Comparison of ENCODE assay signal across 19 mouse cellular contexts in the genomic region with DNA sequence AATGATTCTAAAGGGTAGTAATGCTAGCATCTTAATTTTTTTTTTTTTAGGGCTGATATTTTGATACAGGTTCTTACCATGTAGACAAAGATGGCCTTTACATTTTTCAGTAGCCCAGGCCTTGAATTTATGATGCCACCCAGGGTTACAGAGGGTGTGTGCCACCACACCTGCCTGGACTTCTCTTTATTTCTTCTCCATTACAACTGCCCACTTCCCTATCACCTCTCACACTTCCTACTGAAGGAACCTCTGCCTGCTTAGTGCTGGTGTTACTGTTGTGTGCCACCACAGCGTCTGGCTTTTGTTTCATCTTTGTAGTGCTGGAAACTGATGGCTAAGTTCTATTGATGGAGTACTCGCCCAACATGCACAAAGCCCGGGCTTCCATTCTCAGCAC. TPM values are rescaled to one million over a fixed set of nuclear protein-coding genes. Genes with fewer than 3 reads are reported as not detected.
"Had no signal": no experiment of that assay in that cellular context is flagged by ENCODE, and none has a peak within 500 bp of the region (broad histone marks: within the 10 kb centered on the region; RNA-seq: fewer than 3 reads in every experiment).

No protein-coding gene starts in this region.

- H3K27me3 ChIP-seq: midbrain, embryonic 13.5 days; neural tube, embryonic 12.5 days had no signal

- H3K9me3 ChIP-seq: midbrain, embryonic 10.5 days; midbrain, embryonic 13.5 days; neural tube, embryonic 12.5 days had no signal

- ATAC-seq: midbrain, embryonic 13.5 days; midbrain, embryonic 16.5 days had no signal

- H3K36me3 ChIP-seq: midbrain, embryonic 10.5 days; midbrain, embryonic 13.5 days; neural tube, embryonic 12.5 days had no signal

- DNase-seq: lung, adult 18-20 months; lung, embryonic 14.5 days; lung, postnatal 10 days; lung, postnatal 4 days; right cerebral cortex, postnatal 14 days; thymus, adult 18-20 months; thymus, postnatal 14 days; thymus, postnatal 36 days had no signal

- H3K9ac ChIP-seq: liver, embryonic 14.5 days; lung, embryonic 14.5 days; midbrain, embryonic 13.5 days; neural tube, embryonic 12.5 days had no signal

- H3K4me3 ChIP-seq: midbrain, embryonic 10.5 days; midbrain, embryonic 13.5 days; neural tube, embryonic 12.5 days had no signal

- H3K4me2 ChIP-seq: lung, embryonic 14.5 days; midbrain, embryonic 13.5 days; neural tube, embryonic 12.5 days had no signal

- H3K4me1 ChIP-seq: midbrain, embryonic 13.5 days; neural tube, embryonic 12.5 days had no signal

- H3K27ac ChIP-seq: liver, embryonic 14.5 days; midbrain, embryonic 10.5 days; midbrain, embryonic 13.5 days; neural tube, embryonic 12.5 days had no signal

RNA-seq across cellular contexts. Expression of a gene that starts 6.5 kb away (rescaled TPM):
- total RNA-seq: megakaryocyte-erythroid progenitor cell, adult 5-6 weeks had no signal
- polyA plus RNA-seq: lung, embryonic 16.5 days; midbrain, embryonic 13.5 days; neural tube, embryonic 12.5 days; stomach, embryonic 14.5 days; thymus, postnatal 0 days had no signal

RNA-seq across cellular contexts. Expression of a gene that starts 9.5 kb away (rescaled TPM):
- total RNA-seq: megakaryocyte-erythroid progenitor cell, adult 5-6 weeks; neutrophil, adult 5-6 weeks had no signal
- polyA plus RNA-seq: lung, embryonic 14.5 days; lung, embryonic 16.5 days; midbrain, embryonic 10.5 days; midbrain, embryonic 13.5 days; midbrain, embryonic 16.5 days; neural tube, embryonic 12.5 days; neural tube, embryonic 14.5 days; thymus, postnatal 0 days had no signal

RNA-seq across cellular contexts. Expression of a gene that starts 18.9 kb away (rescaled TPM):
- total RNA-seq: megakaryocyte-erythroid progenitor cell, adult 5-6 weeks; neutrophil, adult 5-6 weeks had no signal
